Mouse (Mus musculus) lung, adult 2 months (tissue): ENCODE data around the gene Aasdhppt.

Experiments used
- CTCF ChIP-seq: fragments of 200-500 bp; IDR thresholded peaks from 2 replicates; pipeline ENCODE4 v1.5.1; 2011; ENCODE audit warnings: mild to moderate bottlenecking, low read length, control low read depth; ENCODE audit not compliant: insufficient read depth
- POLR2A ChIP-seq: fragments of 200-500 bp; IDR thresholded peaks from 2 replicates; pipeline ENCODE4 v1.6.1; 2011; ENCODE audit warnings: low read depth, mild to moderate bottlenecking, control low read depth, low read length, borderline replicate concordance; ENCODE audit errors: extremely low read depth

- TF ChIP-seq CTCF (no peak), POLR2A (no peak)
Measured at GRCm38 (mm10) chr9:4266881-4267280, 42.4 kb downstream of the Aasdhppt start.
